Mouse (Mus musculus) lung, embryonic 14.5 days (tissue): ENCODE data around the gene Olfr229. TPM values are rescaled to one million over a fixed set of nuclear protein-coding genes. Genes with fewer than 3 reads are reported as not detected.
"Not testable (repeated sequence)": the region's sequence is repeated elsewhere in the genome, so short reads cannot be mapped to it uniquely, and the experiment has no call there.

Experiments
- ATAC-seq: fragments of 200-750 bp; cut with Nextera tagmentation; 2 replicates; pipeline ENCODE4 v1.8.0; 2017; ENCODE audit warnings: mild to moderate bottlenecking, moderate TSS enrichment, moderate library complexity; ENCODE audit not compliant: insufficient read depth
- DNase-seq: peaks from one replicate; pipeline ENCODE4 v3.0.0-alpha.2; 2015
- H3K27ac ChIP-seq: fragments of 300-500 bp; sonication (generic); 2 replicates; pipeline ENCODE4 v1.5.1; 2014; ENCODE audit warnings: low read depth, mild to moderate bottlenecking, moderate library complexity
- H3K27me3 ChIP-seq: fragments of 300-500 bp; sonication (generic); 2 replicates; pipeline ENCODE4 v1.6.1; 2014; ENCODE audit warnings: low read length, control low read depth; ENCODE audit not compliant: insufficient read depth
- H3K36me3 ChIP-seq: fragments of 300-500 bp; sonication (generic); 2 replicates; pipeline ENCODE4 v1.6.1; 2014; ENCODE audit warnings: control low read depth; ENCODE audit not compliant: insufficient read depth
- H3K4me1 ChIP-seq: fragments of 300-500 bp; sonication (generic); 2 replicates; pipeline ENCODE4 v1.6.1; 2014; ENCODE audit warnings: antibody characterized with exemption, control low read depth; ENCODE audit not compliant: insufficient read depth
- H3K4me2 ChIP-seq: fragments of 300-500 bp; sonication (generic); 2 replicates; pipeline ENCODE4 v1.6.1; 2014; ENCODE audit warnings: mild to moderate bottlenecking
- H3K4me3 ChIP-seq: fragments of 300-500 bp; sonication (generic); 2 replicates; pipeline ENCODE4 v1.5.1; 2014; ENCODE audit warnings: low read depth, low read length
- H3K9ac ChIP-seq: fragments of 300-500 bp; sonication (generic); 2 replicates; pipeline ENCODE4 v1.6.1; 2014
- H3K9me3 ChIP-seq: fragments of 300-500 bp; sonication (generic); 2 replicates; pipeline ENCODE4 v1.6.1; 2016; ENCODE audit warnings: low read depth, low read length, control low read depth
- CTCF ChIP-seq: IDR thresholded peaks from 2 replicates; pipeline ENCODE4 v1.5.1; 2016; ENCODE audit warnings: antibody characterized with exemption, low read depth
- WGBS: fragments of 180-500 bp; shearing (Covaris S2); extraction: QIAGEN DNeasy Blood & Tissue Kit; methylation state at CpG from one replicate; pipeline ENCODE4 v1.1.7; 2014; 5-methylcytosine and 5-hydroxymethylcytosine counted together
- polyA plus RNA-seq: library from polyadenylated mRNA; unstranded; fragments of >200 nt; fragmentation: Nextera tagmentation; extraction: Ambion mirVana; gene quantifications from 2 replicates; pipeline ENCODE4 v1.2.1, GENCODE M21; 2014

Olfr229 gene
- polyA plus RNA-seq, 1 experiment from 2014 or later, result not detected

- DNase-seq (no peak), ATAC-seq (no peak)
- WGBS, result 81% methylated on average over 1 of the region's 1 CpGs
- H3K27ac ChIP-seq, result no peak within 1 kb of the TSS
- no peaks in the 10 kb centered on the region for H3K36me3 ChIP-seq
- H3K9ac ChIP-seq, result no peak within 1 kb of the TSS
- no peak within 1 kb of the TSS for H3K4me2 ChIP-seq
- TF ChIP-seq CTCF, result no peak
- no peaks in the 10 kb centered on the region for H3K27me3 ChIP-seq
- no peak within 1 kb of the TSS for H3K4me3 ChIP-seq
- no peaks in the 10 kb centered on the region for H3K4me1 ChIP-seq
- no peaks in the 10 kb centered on the region; the same call in 1 of the 2 replicates for H3K9me3 ChIP-seq
These were observed 30.1 kb downstream of the Olfr229 start, which contains the start of gene Olfr974 for GRCm38 (mm10) chr9:39937201-39937600. Gene Olfr974, plus strand, starts transcription at chr9:39937501.

GRCm38 (mm10) chr9:39951946-39952345, 44.8 kb downstream of the Olfr229 start, which contains the start of gene Olfr975:
Gene Olfr975, minus strand, starts transcription at chr9:39952046.
- TF ChIP-seq CTCF, result no peak
- WGBS, result 52% methylated on average over 1 of the region's 1 CpGs
- no peak for ATAC-seq

GRCm38 (mm10) chr9:39961033-39961432, 53.9 kb downstream of the Olfr229 start, which contains the start of gene Olfr976:
Gene Olfr976, minus strand, starts transcription at chr9:39961133.
- WGBS, result 87% methylated on average over 6 of the region's 9 CpGs
- not testable (repeated sequence) for ATAC-seq, H3K27me3 ChIP-seq, H3K36me3 ChIP-seq, H3K4me2 ChIP-seq, H3K4me1 ChIP-seq, DNase-seq, H3K27ac ChIP-seq, H3K4me3 ChIP-seq, H3K9ac ChIP-seq, H3K9me3 ChIP-seq

More at GRCm38 (mm10) chr9:39951946-39952345, 44.8 kb downstream of the Olfr229 start, which contains the start of gene Olfr975:
- Histone ChIP-seq H3K36me3 (no peaks in the 10 kb centered on the region), H3K27me3 (no peaks in the 10 kb centered on the region), H3K9me3 (no peaks in the 10 kb centered on the region), H3K4me3 (no peak within 1 kb of the TSS), H3K4me2 (no peak within 1 kb of the TSS), H3K9ac (no peak within 1 kb of the TSS), H3K27ac (no peak within 1 kb of the TSS), H3K4me1 (no peaks in the 10 kb centered on the region)
- DNase-seq, result no peak

Other genes with a start within 250 kb of the Olfr229 start
- not detected in 2 replicates for gene Olfr963, start 240.1 kb upstream of the Olfr229 start, polyA plus RNA-seq
- not detected in 2 replicates for gene Olfr149, start 200.2 kb upstream of the Olfr229 start, polyA plus RNA-seq
- gene Olfr965, start 196.0 kb upstream of the Olfr229 start, polyA plus RNA-seq, result not detected in 2 replicates
- gene Olfr150, start 176.4 kb upstream of the Olfr229 start, polyA plus RNA-seq, result not detected in 2 replicates
- not detected in 2 replicates for gene Olfr967, start 161.1 kb upstream of the Olfr229 start, polyA plus RNA-seq
- gene Olfr968, start 124.1 kb upstream of the Olfr229 start, polyA plus RNA-seq, result not detected in 2 replicates
- not detected in 2 replicates for gene Olfr969, start 116.4 kb upstream of the Olfr229 start, polyA plus RNA-seq
- gene Olfr970, start 98.5 kb upstream of the Olfr229 start, polyA plus RNA-seq, result not detected in 2 replicates
- not detected in 2 replicates for gene Olfr971, start 70.5 kb upstream of the Olfr229 start, polyA plus RNA-seq
- not detected in 2 replicates for gene Olfr972, start 40.9 kb upstream of the Olfr229 start, polyA plus RNA-seq
- not detected in 2 replicates for gene Olfr974, start 30.2 kb downstream of the Olfr229 start, polyA plus RNA-seq
- not detected in 2 replicates for gene Olfr975, start 44.7 kb downstream of the Olfr229 start, polyA plus RNA-seq
- gene Olfr976, start 53.8 kb downstream of the Olfr229 start, polyA plus RNA-seq, result not detected in 2 replicates
- not detected in 2 replicates for gene Olfr978, start 84.8 kb downstream of the Olfr229 start, polyA plus RNA-seq
- gene Olfr979, start 96.1 kb downstream of the Olfr229 start, polyA plus RNA-seq, result not detected in 2 replicates
- not detected in 2 replicates for gene Olfr980, start 102.2 kb downstream of the Olfr229 start, polyA plus RNA-seq
- gene Olfr981, start 114.1 kb downstream of the Olfr229 start, polyA plus RNA-seq, result not detected in 2 replicates
- not detected in 2 replicates for gene Olfr982, start 166.5 kb downstream of the Olfr229 start, polyA plus RNA-seq
- not detected in 2 replicates for gene Olfr983, start 186.3 kb downstream of the Olfr229 start, polyA plus RNA-seq
- gene Olfr984, start 206.9 kb downstream of the Olfr229 start, polyA plus RNA-seq, result not detected in 2 replicates
- not detected in 2 replicates for gene Olfr985, start 222.8 kb downstream of the Olfr229 start, polyA plus RNA-seq
- not detected in 2 replicates for gene Tmem225, start 240.8 kb downstream of the Olfr229 start, polyA plus RNA-seq